Mouse (Mus musculus) cerebellum, adult 2 months (tissue): Measurements from ENCODE around the gene Fopnl.

Experiments
- CTCF ChIP-seq: fragments of 200-500 bp; IDR thresholded peaks from 2 replicates; pipeline ENCODE4 v1.5.1; 2011; ENCODE audit warnings: low read depth, mild to moderate bottlenecking, control low read depth, low read length, moderate library complexity, borderline replicate concordance; ENCODE audit not compliant: insufficient read depth
- POLR2A ChIP-seq: fragments of 200-500 bp; IDR thresholded peaks from 2 replicates; pipeline ENCODE4 v1.6.1; 2011; ENCODE audit warnings: low read length, control low read depth, borderline replicate concordance; ENCODE audit not compliant: insufficient read depth

DNA sequence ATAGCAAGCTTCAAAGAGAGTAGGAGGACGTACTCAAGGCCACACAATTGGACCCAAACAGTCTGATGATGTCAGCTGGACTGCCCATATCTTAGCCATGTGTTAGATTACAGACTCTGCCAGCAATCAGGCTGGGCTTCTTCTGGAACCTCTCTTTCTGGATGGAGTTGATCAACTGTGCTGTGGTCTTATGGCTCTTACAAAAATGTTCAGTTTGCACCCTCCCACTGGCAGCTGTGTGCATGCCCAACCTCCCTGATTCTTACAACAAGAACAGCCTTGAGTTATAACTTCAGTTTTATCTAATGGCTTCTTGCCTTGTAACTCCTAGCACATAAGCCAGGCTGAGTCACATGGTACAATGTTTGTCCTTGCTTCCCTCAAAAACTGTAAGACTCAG, 11.0 kb upstream of the Fopnl start:
- TF ChIP-seq POLR2A (no peak), CTCF (no peak)
